Mouse (Mus musculus): Measurements from ENCODE around the gene Hps5. TPM values are rescaled to one million over a fixed set of nuclear protein-coding genes. Genes with fewer than 3 reads are reported as not detected.

Hps5 gene
- total RNA-seq (2014; rRNA removed) (11.3 and 11.8 TPM in 2 replicates), polyA plus RNA-seq (2012; rRNA removed) (7.3 and 9.0 TPM in 2 replicates)

DNA sequence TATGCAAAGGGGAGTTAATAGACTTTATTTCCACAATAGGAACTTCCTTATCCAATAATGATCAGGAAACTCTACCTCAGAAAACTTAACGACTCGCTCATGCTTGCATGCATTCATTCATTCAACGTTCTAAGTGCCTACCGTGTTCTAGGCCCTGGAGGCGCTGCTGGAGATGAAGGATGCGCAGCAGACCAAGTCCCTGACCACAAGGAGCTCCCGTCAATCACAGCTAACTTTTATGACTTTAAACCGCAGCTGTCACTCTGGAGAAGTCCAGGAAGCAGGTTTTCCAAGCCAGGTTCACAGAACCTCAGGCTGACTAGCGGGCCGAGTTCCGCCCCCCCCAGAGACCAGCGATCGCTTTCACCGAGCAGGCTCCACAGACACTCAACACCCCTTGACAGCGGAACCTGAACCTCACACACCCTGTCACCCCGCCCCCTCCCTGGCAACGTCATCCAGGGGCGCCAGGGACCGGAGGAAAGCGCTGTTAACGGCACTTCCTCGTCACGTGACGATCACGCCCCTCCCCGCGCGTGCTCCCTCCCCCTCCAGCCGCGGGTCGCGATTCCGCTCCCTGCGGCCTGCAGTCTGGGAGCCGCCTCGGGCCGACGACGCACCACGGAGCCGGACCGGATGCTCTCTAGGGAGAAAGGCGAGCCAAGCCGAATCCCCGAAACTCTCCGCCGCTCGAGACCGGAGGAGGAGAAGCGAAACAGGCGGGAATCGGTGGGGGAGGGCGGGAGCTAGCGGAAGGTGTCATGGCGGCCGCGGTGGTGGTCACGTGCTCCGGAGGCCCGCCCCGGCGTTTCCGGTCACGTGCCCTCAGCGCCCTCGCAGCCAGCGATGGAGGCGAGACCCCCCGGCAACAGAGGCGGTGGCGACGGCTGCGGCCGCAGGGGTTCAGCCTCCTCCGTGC lies at the start of gene Hps5, which contains the start of gene Gtf2h1:
Gene Hps5 (minus strand): TSS at position 778 of the 919 bp plus-strand sequence.
Gene Gtf2h1 (plus strand): TSS at position 817 of the 919 bp plus-strand sequence.
- under 1% methylated on average over 73 of the region's 75 CpGs for WGBS
- peak; percentile 84 for DNase-seq (ENCODE audit: extremely low read depth, low read depth, low spot score)

DNA sequence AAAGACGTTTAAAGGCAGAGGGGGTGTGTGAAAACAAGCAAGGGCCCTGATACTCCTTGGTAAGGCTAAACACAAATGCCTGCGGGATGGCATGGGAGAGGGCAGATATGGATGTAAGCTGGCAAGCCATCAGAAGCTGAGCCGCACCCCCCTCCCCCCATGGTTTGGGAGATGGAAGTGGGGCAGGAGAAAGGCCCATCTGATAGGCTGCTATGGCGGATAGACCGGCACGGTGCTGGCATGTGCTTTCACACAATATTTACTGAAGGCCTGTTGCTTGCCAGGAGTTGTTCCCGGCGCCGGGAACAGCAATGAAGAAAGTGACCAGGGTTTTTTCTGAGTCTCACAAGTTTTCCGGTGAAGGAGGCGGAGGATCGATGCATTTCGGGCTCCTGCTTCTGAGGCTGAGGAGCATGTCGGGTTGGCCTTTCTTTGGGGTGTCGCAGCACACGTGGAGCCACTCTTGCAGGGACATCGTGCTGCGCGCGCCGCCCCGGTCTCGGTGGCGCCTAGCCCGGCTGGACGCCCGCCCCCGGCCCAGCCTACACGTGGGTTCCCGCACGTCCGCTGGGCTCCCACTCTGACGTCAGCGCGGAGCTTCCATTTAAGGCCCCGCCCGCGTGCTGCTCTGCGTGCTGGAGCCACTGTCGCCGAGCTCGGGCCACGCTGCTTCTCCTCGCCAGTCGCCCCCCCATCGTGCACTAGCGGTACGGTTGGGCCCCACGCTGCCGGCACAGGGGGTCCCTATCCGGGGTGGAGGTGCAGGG lies 49.5 kb upstream of the Hps5 start:
- peak overlapping the region; percentile 89 for H3K4me3 ChIP-seq (ENCODE audit: insufficient read depth, low read depth, low read length)
- peak overlapping the region; percentile 95 for H3K27ac ChIP-seq (replicated peaks; ENCODE audit: insufficient read depth, low read depth, low read length)
- under 1% methylated on average over 51 of the region's 51 CpGs for WGBS
- DNase-seq (ENCODE audit: extremely low read depth, low read depth, low spot score): peak; percentile 93
- peaks cover 25% of the 10 kb centered on the region for H3K36me3 ChIP-seq (ENCODE audit: control insufficient read depth, insufficient read depth, low read length)
- H3K4me1 ChIP-seq (ENCODE audit: control insufficient read depth, insufficient read depth, low read length): peaks cover 29% of the 10 kb centered on the region
- TF ChIP-seq CTCF (IDR thresholded peaks at IDR 0.05; ENCODE audit: low read depth, low read length) (no peak), POLR2A (IDR thresholded peaks at IDR 0.05; ENCODE audit: extremely low read depth, insufficient read depth, low read length) (peak; percentile 99)
- H3K79me2 ChIP-seq (ENCODE audit: control insufficient read depth, insufficient read depth, low read length): peaks cover 11% of the 10 kb centered on the region; the same call in 1 of the 2 replicates
- H3K9ac ChIP-seq (ENCODE audit: low read depth, low read length): peak overlapping the region; percentile 95
- no peaks in the 10 kb centered on the region for H3K27me3 ChIP-seq (ENCODE audit: control insufficient read depth, insufficient read depth, low read length)

More for the DNA sequence above, at the start of gene Hps5, which contains the start of gene Gtf2h1:
- Histone ChIP-seq H3K27me3 (ENCODE audit: control insufficient read depth, insufficient read depth, low read length) (no peaks in the 10 kb centered on the region), H3K36me3 (ENCODE audit: control insufficient read depth, insufficient read depth, low read length) (peaks cover 7% of the 10 kb centered on the region; the same call in 1 of the 2 replicates), H3K4me3 (ENCODE audit: insufficient read depth, low read depth, low read length) (peak within 1 kb of the TSS; percentile 91), H3K27ac (replicated peaks; ENCODE audit: insufficient read depth, low read depth, low read length) (peak within 1 kb of the TSS; percentile 96), H3K4me1 (ENCODE audit: control insufficient read depth, insufficient read depth, low read length) (peaks cover 9% of the 10 kb centered on the region; the same call in 1 of the 2 replicates), H3K9ac (ENCODE audit: low read depth, low read length) (peak within 1 kb of the TSS; percentile 94), H3K79me2 (ENCODE audit: control insufficient read depth, insufficient read depth, low read length) (peaks cover 16% of the 10 kb centered on the region)
- TF ChIP-seq CTCF (IDR thresholded peaks at IDR 0.05; ENCODE audit: low read depth, low read length) (no peak), POLR2A (IDR thresholded peaks at IDR 0.05; ENCODE audit: extremely low read depth, insufficient read depth, low read length) (peak; percentile 27; the same call in 1 of the 2 replicates)

DNA sequence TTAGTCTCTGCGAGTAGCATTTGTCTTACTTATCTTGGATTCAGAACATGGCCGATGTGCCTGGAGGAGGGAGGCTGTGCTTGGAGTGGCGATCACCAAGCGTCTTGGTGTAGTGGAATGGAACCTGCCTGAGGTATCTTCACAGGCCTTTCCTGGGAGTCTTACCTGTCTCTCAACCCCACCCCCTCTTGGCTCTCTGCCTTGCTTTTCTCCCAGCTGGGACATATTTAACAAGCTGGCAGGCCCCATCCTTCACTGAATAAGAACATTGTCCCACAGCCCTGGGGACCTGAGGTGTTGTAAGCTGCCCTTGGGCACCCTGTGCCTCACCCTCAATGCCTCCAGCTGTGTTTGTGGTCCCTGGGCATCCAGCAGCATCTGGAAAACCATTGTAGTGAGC lies 47.7 kb upstream of the Hps5 start:
- Histone ChIP-seq H3K27ac (replicated peaks; ENCODE audit: insufficient read depth, low read depth, low read length) (peak overlapping the region; percentile 24), H3K36me3 (ENCODE audit: control insufficient read depth, insufficient read depth, low read length) (peaks cover 8% of the 10 kb centered on the region), H3K27me3 (ENCODE audit: control insufficient read depth, insufficient read depth, low read length) (no peaks in the 10 kb centered on the region), H3K4me3 (ENCODE audit: insufficient read depth, low read depth, low read length) (no peak overlapping the region), H3K9ac (ENCODE audit: low read depth, low read length) (no peak overlapping the region), H3K79me2 (ENCODE audit: control insufficient read depth, insufficient read depth, low read length) (peaks cover 11% of the 10 kb centered on the region; the same call in 1 of the 2 replicates), H3K4me1 (ENCODE audit: control insufficient read depth, insufficient read depth, low read length) (peaks cover 37% of the 10 kb centered on the region)
- WGBS: 63% methylated on average over 4 of the region's 4 CpGs
- TF ChIP-seq CTCF (IDR thresholded peaks at IDR 0.05; ENCODE audit: low read depth, low read length) (no peak), POLR2A (IDR thresholded peaks at IDR 0.05; ENCODE audit: extremely low read depth, insufficient read depth, low read length) (no peak)
- DNase-seq (ENCODE audit: extremely low read depth, low read depth, low spot score): no peak

DNA sequence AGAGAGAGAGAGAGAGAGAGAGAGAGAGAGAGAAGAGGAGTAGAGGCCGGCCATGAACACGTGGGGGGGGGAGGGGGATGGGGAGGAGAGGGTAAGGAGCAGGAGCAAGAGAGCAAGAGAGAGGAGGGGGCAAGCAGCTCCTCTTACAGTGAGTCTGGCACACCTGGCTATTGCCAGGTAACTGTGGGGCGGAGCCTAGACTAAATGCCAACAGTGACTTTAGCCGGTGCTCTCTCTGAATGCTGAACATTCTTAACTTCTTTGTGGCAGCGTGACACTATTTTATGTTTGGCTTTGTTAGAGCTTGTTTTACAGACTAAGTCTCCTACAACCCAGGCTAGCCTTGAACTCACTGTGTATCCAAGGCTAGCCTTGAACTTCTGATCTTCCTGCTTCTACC lies 46.4 kb upstream of the Hps5 start:
- Histone ChIP-seq H3K27ac (replicated peaks; ENCODE audit: insufficient read depth, low read depth, low read length) (no peak overlapping the region), H3K36me3 (ENCODE audit: control insufficient read depth, insufficient read depth, low read length) (no peaks in the 10 kb centered on the region), H3K9ac (ENCODE audit: low read depth, low read length) (no peak overlapping the region), H3K27me3 (ENCODE audit: control insufficient read depth, insufficient read depth, low read length) (no peaks in the 10 kb centered on the region), H3K4me1 (ENCODE audit: control insufficient read depth, insufficient read depth, low read length) (peaks cover 34% of the 10 kb centered on the region), H3K4me3 (ENCODE audit: insufficient read depth, low read depth, low read length) (no peak overlapping the region), H3K79me2 (ENCODE audit: control insufficient read depth, insufficient read depth, low read length) (peaks cover 11% of the 10 kb centered on the region; the same call in 1 of the 2 replicates)
- 48% methylated on average over 5 of the region's 5 CpGs for WGBS
- TF ChIP-seq POLR2A (IDR thresholded peaks at IDR 0.05; ENCODE audit: extremely low read depth, insufficient read depth, low read length): no peak
- TF ChIP-seq CTCF (IDR thresholded peaks at IDR 0.05; ENCODE audit: low read depth, low read length): no peak
- no peak for DNase-seq (ENCODE audit: extremely low read depth, low read depth, low spot score)

GRCm38 (mm10) chr7:46840787-46841525 lies 45.1 kb upstream of the Hps5 start, which contains the start of gene Ldha:
TSS of gene Ldha (plus strand) at chr7:46841475.
- WGBS: 74% methylated on average over 6 of the region's 6 CpGs
- peaks cover 3% of the 10 kb centered on the region; the same call in 1 of the 2 replicates for H3K79me2 ChIP-seq (ENCODE audit: control insufficient read depth, insufficient read depth, low read length)
- no peak for TF ChIP-seq CTCF (IDR thresholded peaks at IDR 0.05; ENCODE audit: low read depth, low read length)
- no peak for TF ChIP-seq POLR2A (IDR thresholded peaks at IDR 0.05; ENCODE audit: extremely low read depth, insufficient read depth, low read length)
- H3K9ac ChIP-seq (ENCODE audit: low read depth, low read length): no peak within 1 kb of the TSS
- H3K27ac ChIP-seq (replicated peaks; ENCODE audit: insufficient read depth, low read depth, low read length): peak within 1 kb of the TSS; percentile 76
- DNase-seq (ENCODE audit: extremely low read depth, low read depth, low spot score): no peak
- no peak within 1 kb of the TSS for H3K4me3 ChIP-seq (ENCODE audit: insufficient read depth, low read depth, low read length)
- H3K27me3 ChIP-seq (ENCODE audit: control insufficient read depth, insufficient read depth, low read length): no peaks in the 10 kb centered on the region
- no peaks in the 10 kb centered on the region for H3K36me3 ChIP-seq (ENCODE audit: control insufficient read depth, insufficient read depth, low read length)
- H3K4me1 ChIP-seq (ENCODE audit: control insufficient read depth, insufficient read depth, low read length): peaks cover 34% of the 10 kb centered on the region
